Mouse (Mus musculus): ENCODE results near the gene Zpbp.

- TF ChIP-seq POLR2A (IDR thresholded peaks at IDR 0.05; ENCODE audit: insufficient read depth, low read length) (no peak), CTCF (IDR thresholded peaks at IDR 0.05; ENCODE audit: low read depth, low read length) (no peak), EP300 (IDR thresholded peaks at IDR 0.05; ENCODE audit: insufficient read depth, low read depth, low read length) (no peak)
These were observed 178.7 kb downstream of the Zpbp start for GRCm38 (mm10) chr11:11283512-11283911.
